Mouse (Mus musculus) lung, embryonic 15.5 days (tissue): ENCODE results near the gene Cdr2l. TPM values are rescaled to one million over a fixed set of nuclear protein-coding genes. Genes with fewer than 3 reads are reported as not detected.

Source experiments
- ATAC-seq: fragments of 200-750 bp; cut with Nextera tagmentation; 2 replicates; pipeline ENCODE4 v1.8.0; 2017; ENCODE audit warnings: moderate number of reproducible peaks, borderline replicate concordance; ENCODE audit not compliant: low FRiP score, low TSS enrichment; ENCODE audit errors: extremely low read depth
- H3K27ac ChIP-seq: fragments of 300-500 bp; sonication (generic); 2 replicates; pipeline ENCODE4 v1.5.1; 2015; ENCODE audit warnings: moderate library complexity, mild to moderate bottlenecking, inconsistent platforms
- H3K27me3 ChIP-seq: fragments of 300-500 bp; sonication (generic); 2 replicates; pipeline ENCODE4 v1.6.1; 2015; ENCODE audit warnings: inconsistent platforms
- H3K36me3 ChIP-seq: fragments of 300-500 bp; sonication (generic); 2 replicates; pipeline ENCODE4 v1.6.1; 2015; ENCODE audit warnings: inconsistent platforms
- H3K4me1 ChIP-seq: fragments of 300-500 bp; sonication (generic); 2 replicates; pipeline ENCODE4 v1.6.1; 2015; ENCODE audit warnings: inconsistent platforms
- H3K4me2 ChIP-seq: fragments of 300-500 bp; sonication (generic); 2 replicates; pipeline ENCODE4 v1.6.1; 2015; ENCODE audit warnings: inconsistent platforms, mild to moderate bottlenecking, moderate library complexity
- H3K4me3 ChIP-seq: fragments of 300-500 bp; sonication (generic); 2 replicates; pipeline ENCODE4 v1.5.1; 2015; ENCODE audit warnings: mild to moderate bottlenecking, inconsistent platforms
- H3K9ac ChIP-seq: fragments of 300-500 bp; sonication (generic); 2 replicates; pipeline ENCODE4 v1.6.1; 2015; ENCODE audit warnings: inconsistent platforms
- H3K9me3 ChIP-seq: fragments of 300-500 bp; sonication (generic); 2 replicates; pipeline ENCODE4 v1.6.1; 2016; ENCODE audit warnings: inconsistent platforms
- WGBS: fragments of 180-500 bp; shearing (Covaris S2); methylation state at CpG from one replicate; pipeline ENCODE4 v1.1.7; 2015; 5-methylcytosine and 5-hydroxymethylcytosine counted together
- polyA plus RNA-seq: library from polyadenylated mRNA; unstranded; fragments of >200 nt; fragmentation: Nextera tagmentation; extraction: Ambion mirVana; gene quantifications from 2 replicates; pipeline ENCODE4 v1.2.1, GENCODE M21; 2015

The Cdr2l gene
- polyA plus RNA-seq, 1 experiment from 2014 or later = 15.3 TPM

- WGBS = 80% methylated on average over 5 of the region's 5 CpGs
- Histone ChIP-seq H3K4me2 (no peak overlapping the region), H3K27ac (no peak overlapping the region), H3K9ac (no peak overlapping the region), H3K4me1 (no peaks in the 10 kb centered on the region), H3K27me3 (peaks cover 25% of the 10 kb centered on the region; the same call in 1 of the 2 replicates), H3K4me3 (no peak overlapping the region), H3K9me3 (no peaks in the 10 kb centered on the region), H3K36me3 (no peaks in the 10 kb centered on the region)
- ATAC-seq = no peak
These were observed 28.3 kb upstream of the Cdr2l start for GRCm38 (mm10) chr11:115353375-115353774.

GRCm38 (mm10) chr11:115354183-115354582 is 27.5 kb upstream of the Cdr2l start:
- no peaks in the 10 kb centered on the region for H3K36me3 ChIP-seq
- H3K27me3 ChIP-seq = peaks cover 25% of the 10 kb centered on the region; the same call in 1 of the 2 replicates
- H3K9me3 ChIP-seq = no peaks in the 10 kb centered on the region
- WGBS = 8% methylated on average over 8 of the region's 8 CpGs
- peaks cover 7% of the 10 kb centered on the region for H3K4me1 ChIP-seq
- no peak overlapping the region for H3K4me3 ChIP-seq
- no peak overlapping the region for H3K27ac ChIP-seq
- H3K4me2 ChIP-seq = no peak overlapping the region
- ATAC-seq = no peak
- no peak overlapping the region for H3K9ac ChIP-seq

DNA sequence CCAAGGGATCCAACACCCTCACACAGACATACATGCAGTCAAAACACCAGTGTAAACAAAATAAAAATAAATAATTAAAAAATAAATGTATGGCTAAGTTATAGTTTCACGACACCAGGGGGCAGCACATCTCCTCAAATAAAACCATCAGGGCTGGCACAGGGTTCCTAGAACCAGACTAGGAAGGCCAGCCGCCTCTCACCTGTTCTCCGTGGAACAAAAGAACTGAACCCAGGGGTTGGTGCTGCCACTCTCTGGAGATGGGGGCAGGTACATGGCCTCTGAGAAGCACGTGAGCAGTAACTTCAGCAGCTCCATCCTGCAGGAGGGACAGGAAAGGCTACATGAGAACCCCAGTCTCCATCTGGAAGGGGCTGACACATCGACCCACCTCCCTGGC is 23.2 kb upstream of the Cdr2l start:
- Histone ChIP-seq H3K4me1 (peaks cover 13% of the 10 kb centered on the region), H3K9me3 (no peaks in the 10 kb centered on the region), H3K27me3 (peaks cover 25% of the 10 kb centered on the region; the same call in 1 of the 2 replicates), H3K4me3 (no peak overlapping the region), H3K36me3 (no peaks in the 10 kb centered on the region), H3K4me2 (peak overlapping the region; percentile 9; the same call in 1 of the 2 replicates), H3K9ac (0 out of 2 replicates have a peak overlapping the region, but pooled peaks have one; percentile 5), H3K27ac (no peak overlapping the region; the same call in 1 of the 2 replicates)
- whole genome bisulfite sequencing = 21% methylated on average over 5 of the region's 5 CpGs
- ATAC-seq = no peak

DNA sequence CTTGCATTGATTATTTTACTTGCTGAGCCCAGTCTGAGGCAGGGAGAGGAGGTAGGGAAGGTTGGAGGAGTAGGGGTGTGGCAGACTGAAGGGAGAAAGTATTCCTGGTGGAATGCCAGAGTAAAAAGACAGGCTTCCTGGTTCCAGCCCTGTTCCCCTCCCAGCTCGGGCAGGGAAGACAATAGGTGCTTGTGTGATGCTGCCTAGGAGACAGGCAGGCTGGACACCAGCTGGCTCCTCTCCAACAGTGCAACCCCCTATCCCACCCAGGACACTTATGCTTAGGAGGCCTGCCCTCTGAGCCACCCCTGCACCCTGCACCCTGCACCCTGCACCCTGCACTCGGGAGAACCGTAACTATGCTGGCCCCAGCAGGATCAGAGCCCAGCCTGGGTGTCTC is 22.4 kb upstream of the Cdr2l start:
- Histone ChIP-seq H3K36me3 (no peaks in the 10 kb centered on the region), H3K4me1 (peaks cover 19% of the 10 kb centered on the region), H3K9ac (0 out of 2 replicates have a peak overlapping the region, but pooled peaks have one; percentile 1), H3K4me3 (no peak overlapping the region), H3K27me3 (peaks cover 25% of the 10 kb centered on the region; the same call in 1 of the 2 replicates), H3K4me2 (peak overlapping the region; percentile 1; the same call in 1 of the 2 replicates), H3K9me3 (no peaks in the 10 kb centered on the region), H3K27ac (peak overlapping the region; percentile 75)
- peak; percentile 47 for ATAC-seq
- WGBS = 18% methylated on average over 3 of the region's 3 CpGs

DNA sequence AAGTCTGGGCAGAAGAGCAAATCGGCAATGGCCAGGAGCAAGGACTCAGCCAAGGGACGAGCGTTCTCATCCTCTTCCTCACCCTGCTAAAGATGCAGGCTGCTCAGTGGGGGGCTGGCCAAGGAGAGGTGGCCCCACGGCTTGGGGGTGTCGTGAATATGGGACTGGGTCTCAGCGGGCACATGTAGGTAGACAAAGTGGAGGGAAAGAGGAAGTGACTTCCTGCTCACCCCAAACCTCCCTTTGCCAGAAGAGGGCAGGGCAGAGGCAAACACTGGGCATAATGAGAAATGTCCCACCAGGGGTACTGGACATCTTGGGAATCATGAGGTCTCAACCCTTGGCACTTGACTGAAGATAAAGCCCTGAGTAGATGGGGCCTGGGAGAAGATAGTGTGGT is 22.0 kb upstream of the Cdr2l start:
- no peaks in the 10 kb centered on the region for H3K36me3 ChIP-seq
- peak overlapping the region; percentile 75 for H3K27ac ChIP-seq
- H3K9ac ChIP-seq = 0 out of 2 replicates have a peak overlapping the region, but pooled peaks have one; percentile 1
- no peak for ATAC-seq
- H3K4me1 ChIP-seq = peaks cover 24% of the 10 kb centered on the region
- no peaks in the 10 kb centered on the region for H3K9me3 ChIP-seq
- WGBS = 70% methylated on average over 6 of the region's 6 CpGs
- no peak overlapping the region; the same call in 1 of the 2 replicates for H3K4me2 ChIP-seq
- H3K4me3 ChIP-seq = no peak overlapping the region
- peaks cover 27% of the 10 kb centered on the region; the same call in 1 of the 2 replicates for H3K27me3 ChIP-seq

GRCm38 (mm10) chr11:115364136-115364535 is 17.6 kb upstream of the Cdr2l start:
- Histone ChIP-seq H3K4me2 (no peak overlapping the region), H3K27ac (peak overlapping the region; percentile 60), H3K4me1 (peaks cover 46% of the 10 kb centered on the region), H3K9me3 (no peaks in the 10 kb centered on the region), H3K4me3 (no peak overlapping the region), H3K9ac (no peak overlapping the region), H3K36me3 (no peaks in the 10 kb centered on the region), H3K27me3 (peaks cover 36% of the 10 kb centered on the region)
- no peak for ATAC-seq
- WGBS = 76% methylated on average over 3 of the region's 3 CpGs

- Histone ChIP-seq H3K27ac (no peak overlapping the region), H3K4me1 (peaks cover 39% of the 10 kb centered on the region), H3K9me3 (no peaks in the 10 kb centered on the region), H3K4me3 (peak overlapping the region; percentile 48), H3K27me3 (peaks cover 53% of the 10 kb centered on the region), H3K9ac (0 out of 2 replicates have a peak overlapping the region, but pooled peaks have one; percentile 39), H3K4me2 (peak overlapping the region; percentile 85), H3K36me3 (no peaks in the 10 kb centered on the region)
- ATAC-seq = no peak
- WGBS = 35% methylated on average over 7 of the region's 7 CpGs
These were observed 15.5 kb upstream of the Cdr2l start for GRCm38 (mm10) chr11:115366039-115366705.

- WGBS = 3% methylated on average over 28 of the region's 28 CpGs
- peak; percentile 32; the same call in 1 of the 2 replicates for ATAC-seq
- peaks cover 39% of the 10 kb centered on the region for H3K4me1 ChIP-seq
- H3K27me3 ChIP-seq = peaks cover 53% of the 10 kb centered on the region
- no peak overlapping the region for H3K27ac ChIP-seq
- H3K4me2 ChIP-seq = peak overlapping the region; percentile 85
- peak overlapping the region; percentile 39 for H3K9ac ChIP-seq
- H3K4me3 ChIP-seq = peak overlapping the region; percentile 48
- no peaks in the 10 kb centered on the region for H3K9me3 ChIP-seq
- no peaks in the 10 kb centered on the region for H3K36me3 ChIP-seq
These were observed 14.9 kb upstream of the Cdr2l start for GRCm38 (mm10) chr11:115366706-115367394.

DNA sequence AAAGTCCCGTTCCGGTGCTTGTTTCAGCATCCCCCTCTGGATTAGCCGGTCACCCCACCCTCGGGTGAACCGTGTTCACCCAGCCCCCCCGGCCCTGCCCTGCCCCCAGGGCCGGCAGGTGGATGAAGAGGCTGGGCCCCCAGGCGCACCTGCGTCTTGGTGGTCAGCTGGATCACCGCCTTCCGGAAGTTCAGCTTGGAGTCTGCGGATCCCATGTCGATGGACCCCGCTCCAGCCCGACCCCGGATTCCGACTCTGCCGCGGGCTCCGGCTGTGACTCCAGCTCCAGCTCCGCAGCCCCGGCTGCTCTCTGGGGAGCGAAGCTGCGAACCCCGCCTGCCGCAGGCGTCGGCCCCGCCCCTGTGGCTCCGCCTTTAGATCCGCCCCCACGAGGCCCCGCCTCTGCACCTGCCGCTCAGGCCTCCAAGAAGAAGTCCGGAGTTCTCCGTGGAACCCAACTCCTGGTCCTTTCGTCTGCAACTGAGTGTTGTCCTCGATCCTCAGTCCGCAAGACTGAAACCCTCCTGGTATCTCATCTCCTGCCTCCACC is 14.2 kb upstream of the Cdr2l start, which contains the start of gene Hid1:
Gene Hid1, minus strand, starts transcription at position 362 of the 550 bp plus-strand sequence.
- H3K4me2 ChIP-seq = peak within 1 kb of the TSS; percentile 85
- no peaks in the 10 kb centered on the region for H3K9me3 ChIP-seq
- H3K9ac ChIP-seq = peak within 1 kb of the TSS; percentile 39
- no peak within 1 kb of the TSS for H3K27ac ChIP-seq
- peak within 1 kb of the TSS; percentile 48 for H3K4me3 ChIP-seq
- peak; percentile 71 for ATAC-seq
- H3K36me3 ChIP-seq = no peaks in the 10 kb centered on the region
- WGBS = under 1% methylated on average over 39 of the region's 39 CpGs
- peaks cover 53% of the 10 kb centered on the region for H3K27me3 ChIP-seq
- peaks cover 39% of the 10 kb centered on the region for H3K4me1 ChIP-seq

GRCm38 (mm10) chr11:115370368-115370767 is 11.3 kb upstream of the Cdr2l start:
- WGBS = 46% methylated on average over 7 of the region's 7 CpGs
- no peak for ATAC-seq
- Histone ChIP-seq H3K36me3 (no peaks in the 10 kb centered on the region), H3K4me3 (no peak overlapping the region), H3K4me2 (no peak overlapping the region), H3K4me1 (peaks cover 35% of the 10 kb centered on the region), H3K9ac (no peak overlapping the region), H3K9me3 (no peaks in the 10 kb centered on the region), H3K27me3 (peaks cover 66% of the 10 kb centered on the region), H3K27ac (no peak overlapping the region)

- 51% methylated on average over 8 of the region's 8 CpGs for WGBS
- peaks cover 65% of the 10 kb centered on the region for H3K27me3 ChIP-seq
These were observed 10.4 kb upstream of the Cdr2l start for GRCm38 (mm10) chr11:115371354-115371753.

More at GRCm38 (mm10) chr11:115371354-115371753, 10.4 kb upstream of the Cdr2l start:
- H3K4me2 ChIP-seq = no peak overlapping the region
- no peaks in the 10 kb centered on the region for H3K36me3 ChIP-seq
- H3K9me3 ChIP-seq = no peaks in the 10 kb centered on the region
- ATAC-seq = no peak
- peaks cover 25% of the 10 kb centered on the region for H3K4me1 ChIP-seq
- H3K9ac ChIP-seq = no peak overlapping the region
- H3K27ac ChIP-seq = no peak overlapping the region
- no peak overlapping the region for H3K4me3 ChIP-seq
